In the genomic region with DNA sequence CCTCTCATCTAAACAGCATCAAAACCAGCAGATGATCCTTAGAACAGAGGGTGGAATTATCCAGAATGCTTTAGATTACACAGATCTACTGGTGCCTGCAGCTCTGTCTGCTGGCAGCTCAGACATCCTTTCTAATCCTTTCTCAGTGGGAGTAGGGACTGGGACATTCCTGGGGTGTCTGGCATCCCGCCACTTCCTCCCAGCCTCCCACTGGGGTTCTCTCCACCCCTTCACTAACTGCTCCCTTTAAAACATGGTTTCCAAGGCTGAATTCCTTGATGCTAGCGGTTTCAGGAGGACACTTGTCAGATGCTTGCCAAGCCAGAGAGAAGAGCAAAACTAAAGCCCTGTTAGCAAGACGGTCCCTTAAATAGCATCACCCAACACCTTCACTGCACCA, we compare ENCODE assay signal across 10 mouse cellular contexts. TPM values are rescaled to one million over a fixed set of nuclear protein-coding genes. Genes with fewer than 3 reads are reported as not detected.
A peak's percentile ranks its signal among the peaks of the same experiment; 100 is the strongest.
DNase-seq lines count a peak whose midpoint lies in the region; ATAC-seq lines count a peak whose summit lies in the region.
"Had no signal": no experiment of that assay in that cellular context is flagged by ENCODE, and none has a peak within 500 bp of the region (broad histone marks: within the 10 kb centered on the region; RNA-seq: fewer than 3 reads in every experiment).

No protein-coding gene starts in this region.

- peak; percentile 62 for DNase-seq in cerebellum, adult 9-11 months
- DNase-seq in testis, postnatal 10 days (ENCODE audit: low spot score): peak; percentile 63
- DNase-seq in testis, postnatal 14 days (ENCODE audit: low spot score): no peak
- DNase-seq in left cerebral cortex, postnatal 14 days (ENCODE audit: low spot score in 2 of 2): peak; percentile 82 to 91
- DNase-seq in thymus, postnatal 36 days: no peak
- DNase-seq in retina, postnatal 1 day: no peak
- DNase-seq: spleen, adult 18-20 months had no signal

- ATAC-seq in cerebellum, adult (ENCODE audit: insufficient number of reproducible peaks, low FRiP score, low TSS enrichment): no peak
- ATAC-seq in megakaryocyte-erythroid progenitor cell, adult 5-6 weeks (replicated peaks; ENCODE audit: low FRiP score, low TSS enrichment, poor library complexity, severe bottlenecking): no peak
- ATAC-seq: liver, embryonic 12.5 days had no signal

- intact Hi-C loops in left cerebral cortex, postnatal 14 days (cut with DNase I): loop anchor here (5.0 kb wide), 1 partner anchor 76 kb away; no protein-coding TSS in a partner anchor

RNA-seq across cellular contexts. Expression of gene Olfm1, which starts 33.1 kb away (rescaled TPM):
- total RNA-seq in left cerebral cortex, postnatal 14 days (2021): 1,000 to 10,000 TPM; 1,332 to 1,338 TPM
- total RNA-seq in megakaryocyte-erythroid progenitor cell, adult 5-6 weeks (2014; fragmentation: Nextera tagmentation): 1.7 and 4.4 TPM in 2 replicates
- 3.3 and 3.6 TPM in 2 replicates for total RNA-seq in megakaryocyte-erythroid progenitor cell, adult 5-6 weeks (2017)

Comparison
In these comparisons a context has a peak if more than half of its experiments do, and no peak if none do; other contexts are left out.
1. DNase-seq: peak in cerebellum, adult 9-11 months (single experiment), testis, postnatal 10 days (single experiment) and left cerebral cortex, postnatal 14 days (2 of 2); none in testis, postnatal 14 days (single experiment), thymus, postnatal 36 days (0 of 2) and retina, postnatal 1 day (single experiment).
2. RNA of gene Olfm1, which starts 33.1 kb away (total RNA-seq): 1,332 to 1,338 TPM in left cerebral cortex, postnatal 14 days; 1.7 to 4.4 TPM in megakaryocyte-erythroid progenitor cell, adult 5-6 weeks; every median in the first group is over 100 times any median in the second.